Mouse (Mus musculus) lung, postnatal 0 days (tissue): Measurements from ENCODE around the gene Smpd1.

Experiments
- CTCF ChIP-seq: IDR thresholded peaks from 2 replicates; pipeline ENCODE4 v1.5.1; 2016; ENCODE audit warnings: antibody characterized with exemption, mild to moderate bottlenecking
- EP300 ChIP-seq: IDR thresholded peaks from 2 replicates; pipeline ENCODE4 v1.6.1; 2016; ENCODE audit warnings: antibody characterized with exemption, mild to moderate bottlenecking, control low read depth

GRCm38 (mm10) chr7:105556406-105556805, 2.2 kb downstream of the Smpd1 start:
- no peak for TF ChIP-seq CTCF
- no peak for TF ChIP-seq EP300
